Mouse (Mus musculus) testis, adult 2 months (tissue): ENCODE results near the gene Cdkal1. TPM values are rescaled to one million over a fixed set of nuclear protein-coding genes. Genes with fewer than 3 reads are reported as not detected.

Source experiments
- H3K27ac ChIP-seq: fragments of 200-500 bp; 2 replicates; pipeline ENCODE4 v1.5.1; 2012; ENCODE audit warnings: low read depth, low read length; ENCODE audit not compliant: control insufficient read depth, insufficient read depth
- H3K27me3 ChIP-seq: fragments of 200-500 bp; 2 replicates; pipeline ENCODE4 v1.6.1; 2012; ENCODE audit warnings: mild to moderate bottlenecking, low read length, moderate library complexity; ENCODE audit not compliant: control insufficient read depth, insufficient read depth
- H3K36me3 ChIP-seq: fragments of 200-500 bp; 2 replicates; pipeline ENCODE4 v1.6.1; 2012; ENCODE audit warnings: mild to moderate bottlenecking, low read length; ENCODE audit not compliant: control insufficient read depth, insufficient read depth
- H3K4me1 ChIP-seq: fragments of 200-500 bp; 2 replicates; pipeline ENCODE4 v1.6.1; 2012; ENCODE audit warnings: low read length; ENCODE audit not compliant: control insufficient read depth, insufficient read depth
- H3K4me3 ChIP-seq: fragments of 200-500 bp; 2 replicates; pipeline ENCODE4 v1.5.1; 2012; ENCODE audit warnings: low read depth, mild to moderate bottlenecking, low read length, moderate library complexity, mixed read lengths; ENCODE audit not compliant: control insufficient read depth
- CTCF ChIP-seq: fragments of 200-500 bp; IDR thresholded peaks from 2 replicates; pipeline ENCODE4 v1.5.1; 2012; ENCODE audit warnings: low read depth, mild to moderate bottlenecking, inconsistent platforms, low read length, moderate library complexity; ENCODE audit not compliant: control insufficient read depth, insufficient read depth, insufficient replicate concordance
- POLR2A ChIP-seq: fragments of 200-500 bp; IDR thresholded peaks from 2 replicates; pipeline ENCODE4 v1.6.1; 2012; ENCODE audit warnings: low read depth, mild to moderate bottlenecking, inconsistent platforms, low read length, moderate library complexity; ENCODE audit not compliant: control insufficient read depth
- polyA plus RNA-seq: library from polyadenylated mRNA; depleted of rRNA; stranded (reverse); fragments of >200 nt; gene quantifications from 2 replicates; pipeline ENCODE4 v1.2.3, GENCODE M21; 2012

Cdkal1 gene
- polyA plus RNA-seq, 1 experiment = 14.3 TPM

DNA sequence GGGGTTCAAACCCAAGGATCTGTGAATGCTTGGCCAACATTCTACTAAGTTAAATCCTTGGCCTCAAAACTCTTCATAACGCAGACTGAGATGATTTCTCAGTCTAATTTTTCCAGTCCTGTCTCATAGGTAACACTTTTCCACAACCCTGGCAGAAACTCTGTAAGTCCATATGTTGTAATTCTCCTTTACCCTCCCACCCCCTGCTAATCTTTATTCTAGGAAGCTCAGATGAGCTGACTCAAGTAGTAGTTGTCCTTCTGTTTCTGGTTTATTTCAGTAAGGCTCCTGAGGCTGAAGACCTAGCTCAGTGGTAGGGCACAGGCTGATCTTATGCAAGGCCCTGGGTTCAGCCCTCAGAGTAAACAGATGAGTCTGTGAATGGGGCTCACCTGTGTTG, 537.8 kb downstream of the Cdkal1 start:
- TF ChIP-seq CTCF = no peak
- TF ChIP-seq POLR2A = no peak
- H3K27ac ChIP-seq = no peak overlapping the region
- no peaks in the 10 kb centered on the region for H3K36me3 ChIP-seq
- no peaks in the 10 kb centered on the region for H3K4me1 ChIP-seq
- no peaks in the 10 kb centered on the region for H3K27me3 ChIP-seq
- H3K4me3 ChIP-seq = no peak overlapping the region

DNA sequence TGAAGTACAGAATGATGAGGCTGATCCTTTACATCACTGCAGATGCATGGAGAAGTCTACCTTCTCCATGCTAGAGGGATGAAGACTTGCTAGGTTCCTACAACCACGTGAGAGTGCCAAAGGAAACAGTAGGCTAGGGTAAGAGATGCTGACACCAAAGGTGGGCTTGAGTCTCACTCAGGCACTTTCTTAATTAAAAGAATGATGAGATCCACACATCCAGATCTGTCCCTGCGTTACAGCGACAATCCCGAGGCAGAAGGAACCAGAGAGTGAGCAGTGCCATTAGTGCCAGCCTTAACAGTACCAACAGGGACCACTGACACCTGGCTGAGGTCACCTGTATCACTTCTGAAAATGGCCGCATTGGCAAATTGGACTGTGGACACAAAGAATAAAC, 539.2 kb downstream of the Cdkal1 start:
- Histone ChIP-seq H3K36me3 (no peaks in the 10 kb centered on the region), H3K4me1 (no peaks in the 10 kb centered on the region), H3K27me3 (no peaks in the 10 kb centered on the region), H3K4me3 (no peak overlapping the region), H3K27ac (no peak overlapping the region)
- TF ChIP-seq POLR2A (no peak), CTCF (no peak)

DNA sequence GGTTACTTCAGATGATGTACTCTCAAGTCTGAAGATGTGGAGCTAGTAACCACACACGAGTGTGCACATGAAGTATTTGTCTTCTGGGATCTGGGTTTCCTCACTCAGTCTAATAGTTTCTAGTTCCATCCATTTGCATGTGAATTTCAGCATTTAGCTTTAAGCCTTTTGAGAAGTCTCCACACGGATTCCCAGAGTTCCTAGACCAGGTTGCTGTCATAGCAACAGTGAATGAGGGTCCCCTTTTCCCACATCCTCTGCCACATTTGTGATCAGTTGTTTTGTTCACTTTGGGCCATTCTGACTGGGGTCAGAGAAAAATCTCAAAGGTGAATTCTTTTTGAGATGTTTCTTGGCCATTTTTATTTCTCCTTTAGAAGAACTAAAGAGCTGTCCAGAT, 543.4 kb downstream of the Cdkal1 start:
- Histone ChIP-seq H3K36me3 (no peaks in the 10 kb centered on the region), H3K4me1 (no peaks in the 10 kb centered on the region), H3K27ac (no peak overlapping the region), H3K27me3 (no peaks in the 10 kb centered on the region), H3K4me3 (no peak overlapping the region)
- TF ChIP-seq POLR2A (no peak), CTCF (no peak)

- Histone ChIP-seq H3K36me3 (no peaks in the 10 kb centered on the region), H3K4me3 (no peak overlapping the region), H3K27me3 (no peaks in the 10 kb centered on the region), H3K27ac (no peak overlapping the region), H3K4me1 (no peaks in the 10 kb centered on the region)
- no peak for TF ChIP-seq POLR2A
- no peak for TF ChIP-seq CTCF
Measured at GRCm38 (mm10) chr13:29307420-29307819, 548.1 kb downstream of the Cdkal1 start.

- Histone ChIP-seq H3K27me3 (no peaks in the 10 kb centered on the region), H3K4me3 (no peak overlapping the region), H3K27ac (no peak overlapping the region), H3K36me3 (no peaks in the 10 kb centered on the region), H3K4me1 (no peaks in the 10 kb centered on the region)
- TF ChIP-seq CTCF (no peak), POLR2A (no peak)
Measured at GRCm38 (mm10) chr13:29292608-29293240, 562.8 kb downstream of the Cdkal1 start.

GRCm38 (mm10) chr13:29290569-29290968, 564.9 kb downstream of the Cdkal1 start:
- Histone ChIP-seq H3K36me3 (no peaks in the 10 kb centered on the region), H3K4me1 (no peaks in the 10 kb centered on the region), H3K27me3 (no peaks in the 10 kb centered on the region), H3K27ac (no peak overlapping the region), H3K4me3 (no peak overlapping the region)
- TF ChIP-seq POLR2A (no peak), CTCF (no peak)

DNA sequence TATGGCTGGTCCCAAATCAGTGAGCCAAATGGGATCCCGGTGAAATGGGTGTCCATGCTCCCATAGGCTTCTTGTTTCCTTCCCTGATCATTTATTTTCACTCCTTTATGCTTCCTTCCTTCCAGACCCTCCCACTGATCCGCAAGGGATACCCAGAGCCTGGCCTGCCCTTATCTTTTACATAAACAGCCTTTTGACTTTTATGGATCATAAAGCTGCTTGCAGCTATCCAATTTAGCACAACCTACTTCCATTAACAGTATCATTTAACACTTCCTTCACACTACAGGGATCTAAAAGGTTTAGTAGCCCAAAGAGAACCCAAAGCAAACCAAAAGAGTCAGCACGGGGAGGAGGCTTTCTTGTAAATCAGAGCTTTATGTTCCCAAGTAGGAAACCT, 570.4 kb downstream of the Cdkal1 start:
- Histone ChIP-seq H3K4me3 (no peak overlapping the region), H3K27ac (no peak overlapping the region), H3K4me1 (no peaks in the 10 kb centered on the region), H3K27me3 (no peaks in the 10 kb centered on the region), H3K36me3 (no peaks in the 10 kb centered on the region)
- no peak for TF ChIP-seq POLR2A
- TF ChIP-seq CTCF = no peak

DNA sequence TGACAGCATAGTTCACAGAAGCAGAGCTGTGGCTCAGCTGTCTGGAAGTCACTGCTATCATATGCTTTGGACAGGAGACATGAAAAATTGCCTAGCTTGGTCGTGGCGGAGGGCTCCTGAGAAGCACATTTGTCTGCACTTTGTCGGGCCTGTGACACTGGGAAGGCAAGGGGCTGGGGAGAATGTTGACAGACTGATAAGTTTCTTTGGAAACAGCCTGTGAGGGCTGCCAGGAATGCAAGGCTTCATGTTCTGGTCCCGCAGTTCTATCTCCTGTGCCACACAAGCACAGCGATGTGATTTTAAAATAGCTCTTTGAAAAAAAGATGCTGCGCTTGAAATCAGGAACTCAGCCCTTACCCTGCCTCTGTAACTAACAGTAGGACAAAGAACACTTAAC, 573.9 kb downstream of the Cdkal1 start:
- Histone ChIP-seq H3K27ac (no peak overlapping the region), H3K4me3 (no peak overlapping the region), H3K4me1 (no peaks in the 10 kb centered on the region), H3K36me3 (no peaks in the 10 kb centered on the region), H3K27me3 (no peaks in the 10 kb centered on the region)
- TF ChIP-seq POLR2A = no peak
- TF ChIP-seq CTCF = no peak
